Mouse (Mus musculus) G1E (cell line): Measurements from ENCODE around the gene Wwox.

Experiments used
- CTCF ChIP-seq: IDR thresholded peaks from 2 replicates; pipeline ENCODE4 v1.5.1; 2012; ENCODE audit warnings: low read depth, low read length, inconsistent platforms, mixed read lengths
- GATA1 ChIP-seq: IDR thresholded peaks from 2 replicates; pipeline ENCODE4 v1.6.1; 2012; ENCODE audit warnings: borderline replicate concordance, low read length, inconsistent platforms, mixed read lengths
- GATA2 ChIP-seq: IDR thresholded peaks from 2 replicates; pipeline ENCODE4 v1.6.1; 2012; ENCODE audit warnings: low read depth, low read length, inconsistent platforms, borderline replicate concordance
- TAL1 ChIP-seq: conservative IDR thresholded peaks from 2 replicates; pipeline ENCODE4 v1.6.1; 2012; ENCODE audit warnings: low read depth, low read length, inconsistent platforms, mixed read lengths

GRCm38 (mm10) chr8:115097988-115098562 is 658.6 kb downstream of the Wwox start:
- no peak for TF ChIP-seq CTCF
- TF ChIP-seq TAL1, result no peak
- TF ChIP-seq GATA1, result no peak
- TF ChIP-seq GATA2, result no peak
